Mouse (Mus musculus): ENCODE data around the gene Flt3. TPM values are rescaled to one million over a fixed set of nuclear protein-coding genes. Genes with fewer than 3 reads are reported as not detected.

Flt3 gene
- polyA plus RNA-seq, 1 experiment from 2014 or later = 0.06 TPM

DNA sequence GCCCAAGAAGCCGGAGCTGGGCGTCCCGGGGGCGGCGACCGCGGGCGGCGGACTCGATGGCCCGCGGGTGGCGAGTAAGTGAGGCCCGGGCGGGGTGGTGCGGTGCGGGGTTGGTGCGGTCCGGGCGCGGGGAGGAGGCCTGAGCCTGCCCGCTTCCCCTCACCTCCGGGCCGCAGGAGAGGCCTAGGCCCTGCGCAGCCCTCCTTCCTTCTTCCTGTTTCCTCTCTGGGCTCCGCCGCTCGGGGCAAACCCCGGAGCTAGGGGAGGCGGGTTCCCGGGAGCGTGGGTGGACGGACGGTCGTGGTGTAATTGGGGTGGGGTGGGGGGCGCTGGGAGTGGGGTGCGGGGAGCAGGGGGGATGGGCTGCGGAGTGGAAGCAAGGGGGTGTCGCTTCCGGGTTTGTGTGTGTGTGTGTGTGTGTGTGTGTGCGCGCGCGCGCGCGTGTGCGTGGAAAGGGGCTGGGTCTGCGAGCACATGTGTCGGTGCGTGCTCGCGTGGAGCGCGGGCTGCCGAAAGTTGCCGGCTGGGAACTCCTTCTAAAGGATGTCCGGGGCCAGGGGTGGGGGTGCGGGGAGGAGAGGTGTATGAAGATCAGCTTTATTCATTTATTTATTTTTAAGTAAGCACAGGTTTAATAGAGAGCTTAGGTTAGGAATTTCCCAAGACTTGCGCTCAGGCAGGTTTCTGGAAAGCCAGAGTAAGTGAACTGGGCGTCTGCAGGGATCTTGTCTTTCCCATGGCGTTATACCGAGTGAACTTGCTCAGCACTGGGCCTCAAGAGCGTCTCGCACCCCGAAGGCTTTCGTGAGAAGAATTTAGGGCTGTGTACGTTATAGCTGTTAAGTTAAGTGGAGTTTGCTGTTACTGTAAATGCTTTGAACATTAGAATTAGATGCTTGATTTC, 30.9 kb upstream of the Flt3 start:
- Histone ChIP-seq H3K9me3 (no peaks in the 10 kb centered on the region), H3K27me3 (replicated peaks; ENCODE audit: low read depth, poor library complexity, severe bottlenecking) (no peaks in the 10 kb centered on the region), H3K27ac (replicated peaks) (peak overlapping the region; percentile 98), H3K36me3 (replicated peaks) (peaks cover 16% of the 10 kb centered on the region; the same call in 1 of the 2 replicates), H3K4me1 (peaks cover 36% of the 10 kb centered on the region), H3K4me3 (peak overlapping the region; percentile 98)
- peak; percentile 76 for DNase-seq (ENCODE audit: low spot score)
- under 1% methylated on average over 62 of the region's 68 CpGs for WGBS

DNA sequence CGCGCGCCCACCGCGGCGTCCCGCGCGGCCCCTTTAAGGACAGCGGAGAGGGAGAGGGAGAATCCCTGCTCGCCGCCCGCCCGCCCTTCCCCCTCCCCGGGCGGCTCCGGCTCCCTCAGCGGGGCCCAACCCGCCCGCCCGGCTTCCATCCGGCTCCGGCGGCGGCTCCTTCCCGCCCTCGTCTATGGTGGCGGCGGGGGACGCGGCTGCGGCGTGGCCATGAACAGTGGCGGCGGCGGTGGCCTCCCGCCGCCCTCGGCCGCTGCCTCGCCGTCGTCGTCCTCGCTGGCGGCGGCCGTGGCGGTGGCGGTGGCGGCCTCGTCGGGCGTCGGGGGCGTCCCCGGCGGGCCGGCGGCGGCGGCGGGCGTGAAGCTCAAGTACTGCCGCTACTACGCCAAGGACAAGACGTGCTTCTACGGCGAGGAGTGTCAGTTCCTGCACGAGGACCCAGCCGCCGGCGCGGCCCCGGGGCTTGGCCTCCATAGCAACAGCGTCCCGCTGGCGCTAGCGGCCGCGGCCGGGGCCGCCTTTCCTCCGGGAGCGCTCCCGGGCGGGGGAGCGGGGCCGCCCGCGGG, 30.2 kb upstream of the Flt3 start:
- under 1% methylated on average over 85 of the region's 91 CpGs for WGBS
- DNase-seq (ENCODE audit: low spot score) = peak; percentile 73

DNA sequence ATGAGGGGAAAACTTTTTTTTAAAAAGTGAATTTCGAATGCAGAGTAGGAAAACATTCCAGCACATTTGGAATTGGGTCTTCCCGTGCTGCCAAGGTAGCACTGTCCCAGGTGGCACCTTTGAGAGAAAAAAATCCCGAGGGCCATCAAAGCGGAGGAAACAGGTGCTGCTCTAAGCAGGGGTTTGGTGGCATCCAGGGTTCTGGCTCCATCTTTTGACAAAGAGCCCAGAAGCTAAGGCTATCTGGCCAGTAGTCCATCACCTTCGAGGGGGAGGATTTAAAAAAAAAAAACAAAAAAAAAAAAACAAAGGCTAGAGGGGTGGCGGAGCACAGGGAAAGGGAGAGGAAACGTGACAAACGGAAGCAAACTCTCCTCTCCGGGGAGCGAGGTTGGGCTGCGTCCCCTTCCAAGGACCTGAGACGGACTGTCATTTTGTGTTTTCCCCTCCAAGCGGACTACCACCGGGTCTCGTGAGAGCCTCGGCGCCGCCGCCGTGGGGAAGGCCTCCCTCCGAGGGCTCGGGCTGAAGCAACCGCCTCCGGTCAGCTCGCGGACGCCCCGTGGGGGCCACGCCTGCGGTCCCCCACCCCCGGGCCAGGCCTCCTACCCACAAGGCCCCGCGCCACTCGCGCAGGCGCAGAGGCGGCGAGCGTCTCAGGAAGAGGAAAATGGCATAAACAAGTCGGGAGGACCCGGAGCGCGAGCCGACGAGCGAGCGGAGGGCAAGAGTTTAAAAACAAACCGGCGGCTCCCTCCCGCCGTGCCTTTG, 29.4 kb upstream of the Flt3 start, which contains the start of gene Pan3:
Gene Pan3 (plus strand): TSS at position 627 of the 771 bp plus-strand sequence.
- peak within 1 kb of the TSS; percentile 98 for H3K27ac ChIP-seq (replicated peaks)
- H3K9me3 ChIP-seq = no peaks in the 10 kb centered on the region
- no peaks in the 10 kb centered on the region for H3K27me3 ChIP-seq (replicated peaks; ENCODE audit: low read depth, poor library complexity, severe bottlenecking)
- peak; percentile 95 for DNase-seq (ENCODE audit: low spot score)
- peak within 1 kb of the TSS; percentile 98 for H3K4me3 ChIP-seq
- peaks cover 12% of the 10 kb centered on the region; the same call in 1 of the 2 replicates for H3K36me3 ChIP-seq (replicated peaks)
- H3K4me1 ChIP-seq = peaks cover 23% of the 10 kb centered on the region
- WGBS = under 1% methylated on average over 51 of the region's 51 CpGs

More for the DNA sequence above, 30.2 kb upstream of the Flt3 start:
- H3K4me3 ChIP-seq = peak overlapping the region; percentile 98
- H3K36me3 ChIP-seq (replicated peaks) = peaks cover 12% of the 10 kb centered on the region; the same call in 1 of the 2 replicates
- H3K4me1 ChIP-seq = peaks cover 30% of the 10 kb centered on the region
- H3K27ac ChIP-seq (replicated peaks) = peak overlapping the region; percentile 98
- H3K9me3 ChIP-seq = no peaks in the 10 kb centered on the region
- H3K27me3 ChIP-seq (replicated peaks; ENCODE audit: low read depth, poor library complexity, severe bottlenecking) = no peaks in the 10 kb centered on the region

GRCm38 (mm10) chr5:147426048-147426805, 25.9 kb upstream of the Flt3 start:
- Histone ChIP-seq H3K36me3 (replicated peaks) (no peaks in the 10 kb centered on the region), H3K27ac (replicated peaks) (no peak overlapping the region), H3K27me3 (replicated peaks; ENCODE audit: low read depth, poor library complexity, severe bottlenecking) (no peaks in the 10 kb centered on the region), H3K4me1 (peaks cover 10% of the 10 kb centered on the region), H3K4me3 (no peak overlapping the region), H3K9me3 (no peaks in the 10 kb centered on the region)
- 76% methylated on average over 4 of the region's 4 CpGs for WGBS
- DNase-seq (ENCODE audit: low spot score) = no peak

DNA sequence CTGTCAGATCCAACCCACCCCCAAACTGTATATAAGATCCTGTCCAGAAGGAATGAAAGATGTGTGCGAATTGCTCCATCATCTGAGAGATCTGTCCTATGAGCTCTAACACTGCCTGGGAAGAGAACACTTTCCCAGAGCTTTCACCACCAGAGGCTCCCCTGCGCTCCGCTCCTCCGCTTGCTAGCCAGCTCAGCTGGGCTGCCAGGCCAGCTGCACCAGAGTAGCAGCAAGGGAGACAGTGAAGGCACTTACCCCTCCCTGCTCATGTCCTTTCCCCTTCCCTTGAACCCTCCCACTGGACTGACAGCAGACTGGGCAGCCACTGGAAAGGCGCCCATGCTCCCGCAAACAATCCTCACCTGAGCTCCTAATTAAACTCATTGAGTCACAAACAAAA, 23.3 kb upstream of the Flt3 start:
- no peak overlapping the region for H3K27ac ChIP-seq (replicated peaks)
- H3K4me1 ChIP-seq = peaks cover 2% of the 10 kb centered on the region; the same call in 1 of the 2 replicates
- H3K36me3 ChIP-seq (replicated peaks) = no peaks in the 10 kb centered on the region
- H3K27me3 ChIP-seq (replicated peaks; ENCODE audit: low read depth, poor library complexity, severe bottlenecking) = no peaks in the 10 kb centered on the region
- H3K9me3 ChIP-seq = no peaks in the 10 kb centered on the region
- DNase-seq (ENCODE audit: low spot score) = no peak
- no peak overlapping the region for H3K4me3 ChIP-seq
- WGBS = 34% methylated on average over 6 of the region's 6 CpGs

- Histone ChIP-seq H3K27me3 (replicated peaks; ENCODE audit: low read depth, poor library complexity, severe bottlenecking) (no peaks in the 10 kb centered on the region), H3K36me3 (replicated peaks) (no peaks in the 10 kb centered on the region), H3K4me1 (peaks cover 5% of the 10 kb centered on the region), H3K4me3 (0 out of 2 replicates have a peak overlapping the region, but pooled peaks have one; percentile 21), H3K9me3 (no peaks in the 10 kb centered on the region), H3K27ac (replicated peaks) (no peak overlapping the region)
- WGBS = 49% methylated on average over 10 of the region's 10 CpGs
- peak; percentile 44 for DNase-seq (ENCODE audit: low spot score)
Observed at GRCm38 (mm10) chr5:147418394-147419121, 18.3 kb upstream of the Flt3 start.

- no peaks in the 10 kb centered on the region for H3K27me3 ChIP-seq (replicated peaks; ENCODE audit: low read depth, poor library complexity, severe bottlenecking)
- no peaks in the 10 kb centered on the region for H3K36me3 ChIP-seq (replicated peaks)
- no peak overlapping the region for H3K27ac ChIP-seq (replicated peaks)
- WGBS = 71% methylated on average over 1 of the region's 1 CpGs
- no peaks in the 10 kb centered on the region for H3K9me3 ChIP-seq
- no peak overlapping the region for H3K4me3 ChIP-seq
- H3K4me1 ChIP-seq = peaks cover 4% of the 10 kb centered on the region
- DNase-seq (ENCODE audit: low spot score) = no peak
Observed at GRCm38 (mm10) chr5:147417986-147418385, 17.7 kb upstream of the Flt3 start.

DNA sequence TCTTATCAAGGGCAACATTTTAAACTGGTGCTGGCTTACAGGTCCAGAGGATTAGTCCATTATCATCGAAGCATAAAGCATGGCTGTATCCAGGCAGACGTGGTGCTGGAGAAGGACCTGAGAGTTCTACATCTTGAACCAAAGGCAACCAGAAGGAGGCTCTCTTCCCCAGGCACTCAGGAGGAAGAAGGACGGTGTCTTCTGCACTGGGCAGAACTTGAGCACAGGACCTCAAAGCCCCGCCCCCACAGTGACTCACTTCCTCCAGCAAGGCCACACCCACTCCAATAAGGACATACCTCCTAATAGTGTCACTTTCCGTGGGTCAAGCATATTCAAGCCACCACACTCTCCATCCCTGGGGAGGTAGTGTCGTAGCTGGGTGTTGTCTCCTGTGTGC, 10.3 kb upstream of the Flt3 start:
- WGBS = 84% methylated on average over 6 of the region's 6 CpGs
- Histone ChIP-seq H3K9me3 (no peaks in the 10 kb centered on the region), H3K27me3 (replicated peaks; ENCODE audit: low read depth, poor library complexity, severe bottlenecking) (no peaks in the 10 kb centered on the region), H3K4me1 (no peaks in the 10 kb centered on the region), H3K27ac (replicated peaks) (no peak overlapping the region), H3K4me3 (no peak overlapping the region), H3K36me3 (replicated peaks) (no peaks in the 10 kb centered on the region)
- DNase-seq (ENCODE audit: low spot score) = no peak

GRCm38 (mm10) chr5:147408731-147409130, 8.4 kb upstream of the Flt3 start:
- H3K27me3 ChIP-seq (replicated peaks; ENCODE audit: low read depth, poor library complexity, severe bottlenecking) = no peaks in the 10 kb centered on the region
- peak overlapping the region; percentile 25; the same call in 1 of the 2 replicates for H3K4me3 ChIP-seq
- H3K36me3 ChIP-seq (replicated peaks) = no peaks in the 10 kb centered on the region
- H3K27ac ChIP-seq (replicated peaks) = no peak overlapping the region
- DNase-seq (ENCODE audit: low spot score) = no peak
- 60% methylated on average over 29 of the region's 29 CpGs for WGBS
- no peaks in the 10 kb centered on the region for H3K9me3 ChIP-seq
- no peaks in the 10 kb centered on the region for H3K4me1 ChIP-seq

DNA sequence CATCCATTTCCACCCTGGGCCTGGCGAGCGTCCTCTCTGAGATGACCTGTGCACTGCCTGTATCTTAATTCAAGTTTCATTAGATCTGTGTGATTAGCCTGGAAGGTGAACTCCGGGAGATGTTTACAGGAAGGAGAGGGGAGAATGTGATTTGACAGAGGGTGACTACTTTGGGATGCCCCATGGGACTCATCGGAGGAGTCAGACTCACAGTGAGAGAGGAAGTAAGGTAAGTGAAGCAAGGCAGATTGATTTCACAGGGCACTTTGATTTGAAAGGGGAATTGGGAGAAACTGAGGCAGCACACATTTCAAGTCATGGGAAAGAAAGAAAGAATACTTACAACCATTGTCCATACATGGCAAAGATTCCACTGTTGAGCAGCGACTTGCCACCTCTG, 5.8 kb upstream of the Flt3 start:
- H3K27me3 ChIP-seq (replicated peaks; ENCODE audit: low read depth, poor library complexity, severe bottlenecking) = peaks cover 15% of the 10 kb centered on the region
- WGBS = 80% methylated on average over 5 of the region's 5 CpGs
- no peak overlapping the region for H3K27ac ChIP-seq (replicated peaks)
- H3K36me3 ChIP-seq (replicated peaks) = no peaks in the 10 kb centered on the region
- no peak for DNase-seq (ENCODE audit: low spot score)
- no peaks in the 10 kb centered on the region for H3K9me3 ChIP-seq
- H3K4me3 ChIP-seq = no peak overlapping the region
- H3K4me1 ChIP-seq = no peaks in the 10 kb centered on the region

DNA sequence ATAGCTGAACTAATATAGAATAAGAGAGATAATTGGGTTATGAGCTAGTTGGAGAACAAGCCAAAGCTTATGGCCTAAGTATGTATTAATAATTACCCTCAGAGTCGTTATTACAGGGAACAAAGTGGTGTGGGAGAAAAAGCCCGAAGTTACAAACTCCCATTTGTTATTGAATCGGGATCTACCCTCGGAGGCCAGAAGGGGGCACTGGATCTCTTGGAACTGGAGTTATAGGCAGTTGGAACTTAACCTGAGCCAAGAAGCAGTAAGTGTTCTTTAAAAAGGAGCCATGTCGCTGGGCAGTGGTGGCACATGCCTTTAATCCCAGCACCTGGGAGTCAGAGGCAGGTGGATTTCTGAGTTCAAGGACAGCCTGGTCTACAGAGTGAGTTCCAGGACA, 2.2 kb upstream of the Flt3 start:
- H3K27me3 ChIP-seq (replicated peaks; ENCODE audit: low read depth, poor library complexity, severe bottlenecking) = peaks cover 51% of the 10 kb centered on the region
- DNase-seq (ENCODE audit: low spot score) = peak; percentile 54
- H3K27ac ChIP-seq (replicated peaks) = no peak overlapping the region
- WGBS = 29% methylated on average over 5 of the region's 5 CpGs
- H3K36me3 ChIP-seq (replicated peaks) = no peaks in the 10 kb centered on the region
- H3K9me3 ChIP-seq = no peaks in the 10 kb centered on the region
- H3K4me3 ChIP-seq = no peak overlapping the region
- H3K4me1 ChIP-seq = peaks cover 14% of the 10 kb centered on the region

Data from embryonic facial prominence, embryonic 10.5 days (tissue).